Mouse (Mus musculus) kidney, adult 2 months (tissue): ENCODE measurements around the gene Gm8369. TPM values are rescaled to one million over a fixed set of nuclear protein-coding genes. Genes with fewer than 3 reads are reported as not detected.
"Not testable (repeated sequence)": the region's sequence is repeated elsewhere in the genome, so short reads cannot be mapped to it uniquely, and the experiment has no call there.

Experiments
- DNase-seq: peaks from one replicate; pipeline ENCODE4 v3.0.0; 2021
- H3K27ac ChIP-seq: fragments of 200-500 bp; 2 replicates; pipeline ENCODE4 v1.5.1; 2012; ENCODE audit warnings: low read depth, low read length, control low read depth, inconsistent platforms; ENCODE audit not compliant: insufficient read depth
- H3K27me3 ChIP-seq: fragments of 200-500 bp; replicated peaks from 2 replicates; pipeline ENCODE4 v1.6.1; 2012; ENCODE audit warnings: mild to moderate bottlenecking, moderate library complexity, low read length, inconsistent platforms; ENCODE audit not compliant: control insufficient read depth, insufficient read depth
- H3K36me3 ChIP-seq: fragments of 200-500 bp; 2 replicates; pipeline ENCODE4 v1.6.1; 2012; ENCODE audit warnings: mild to moderate bottlenecking, moderate library complexity, low read length, inconsistent platforms; ENCODE audit not compliant: control insufficient read depth, insufficient read depth
- H3K4me1 ChIP-seq: fragments of 200-500 bp; 2 replicates; pipeline ENCODE4 v1.6.1; 2011; ENCODE audit warnings: low read length; ENCODE audit not compliant: control insufficient read depth, insufficient read depth
- H3K4me3 ChIP-seq: fragments of 200-500 bp; 2 replicates; pipeline ENCODE4 v1.5.1; 2011; ENCODE audit warnings: mild to moderate bottlenecking, low read depth, low read length, control low read depth; ENCODE audit not compliant: insufficient read depth
- CTCF ChIP-seq: fragments of 200-500 bp; conservative IDR thresholded peaks from 2 replicates; pipeline ENCODE4 v1.5.1; 2011; ENCODE audit warnings: low read depth, mild to moderate bottlenecking, control low read depth, low read length, moderate library complexity, mixed read lengths; ENCODE audit not compliant: insufficient read depth, insufficient read length
- POLR2A ChIP-seq: fragments of 200-500 bp; IDR thresholded peaks from one replicate; pipeline ENCODE4 v1.6.1; 2011; ENCODE audit warnings: low read depth, low read length, control low read depth
- WGBS: fragments of 180-500 bp; shearing (Covaris S2); methylation state at CpG from one replicate; pipeline ENCODE4 v1.1.7; 2018; 5-methylcytosine and 5-hydroxymethylcytosine counted together
- polyA plus RNA-seq: library from polyadenylated mRNA; depleted of rRNA; stranded (reverse); fragments of >200 nt; gene quantifications from 2 replicates; pipeline ENCODE4 v1.2.3, GENCODE M21; 2012; rRNA removed

Gene Gm8369
- polyA plus RNA-seq, 1 experiment = 3.0 TPM

DNA sequence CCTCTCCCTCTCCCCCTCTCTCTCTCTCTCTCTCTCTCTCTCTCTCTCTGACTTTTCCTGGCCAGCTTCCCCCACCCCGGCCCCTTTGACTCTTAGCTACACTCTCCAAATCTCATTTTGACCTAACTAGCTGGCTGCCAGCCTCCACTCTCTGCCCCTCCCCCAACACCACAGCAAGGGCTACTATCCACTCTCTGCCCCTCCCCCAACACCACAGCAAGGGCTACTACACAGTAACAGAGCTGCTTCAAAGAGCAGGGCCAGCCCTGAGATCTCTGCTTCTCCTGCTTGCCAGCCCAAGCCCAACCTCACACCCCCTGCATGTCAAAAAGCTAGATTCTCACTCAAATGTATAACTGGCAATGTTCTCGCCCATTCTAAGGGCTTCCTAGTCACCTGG, 51.6 kb downstream of the Gm8369 start:
- H3K4me1 ChIP-seq = no peaks in the 10 kb centered on the region
- H3K36me3 ChIP-seq = no peaks in the 10 kb centered on the region
- DNase-seq = no peak
- no peak overlapping the region for H3K27ac ChIP-seq
- no peak overlapping the region for H3K4me3 ChIP-seq
- 30% methylated on average over 2 of the region's 2 CpGs for WGBS
- H3K27me3 ChIP-seq = no peaks in the 10 kb centered on the region
- TF ChIP-seq CTCF (no peak), POLR2A (no peak)

DNA sequence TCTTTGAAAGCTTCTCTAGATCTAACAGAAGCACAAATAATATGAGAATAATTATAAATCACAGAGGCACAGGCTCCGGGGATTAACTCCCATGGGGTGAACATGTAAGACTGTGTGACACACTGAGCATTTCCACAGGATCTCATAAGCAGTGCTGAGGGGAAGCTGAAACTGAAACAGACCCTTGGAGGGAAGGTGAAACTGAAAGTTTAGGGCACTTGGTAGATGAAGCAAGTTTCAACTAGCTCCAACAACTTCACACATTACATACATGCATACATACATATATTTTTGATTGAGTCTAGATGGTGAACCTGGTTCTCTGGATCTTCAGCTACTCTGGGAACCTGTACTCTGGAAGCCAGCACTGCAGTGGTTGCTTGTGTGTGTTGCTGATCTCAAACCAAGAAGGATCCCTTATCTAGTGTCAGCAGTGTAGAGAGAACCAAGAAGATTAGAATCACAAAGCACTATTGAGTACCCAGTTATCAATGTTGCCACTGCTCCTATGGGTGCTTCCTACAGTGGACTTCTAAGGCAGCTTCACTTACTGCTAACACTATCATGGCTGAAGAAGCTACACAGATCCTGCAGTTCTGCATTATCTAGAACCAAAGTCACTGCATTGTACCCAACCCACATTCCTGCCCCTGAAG, 54.6 kb downstream of the Gm8369 start:
- H3K4me3 ChIP-seq, H3K27ac ChIP-seq, H3K4me1 ChIP-seq, H3K36me3 ChIP-seq, H3K27me3 ChIP-seq: not testable (repeated sequence)
- peak; percentile 8 for DNase-seq
- 78% methylated on average over 1 of the region's 1 CpGs for WGBS

DNA sequence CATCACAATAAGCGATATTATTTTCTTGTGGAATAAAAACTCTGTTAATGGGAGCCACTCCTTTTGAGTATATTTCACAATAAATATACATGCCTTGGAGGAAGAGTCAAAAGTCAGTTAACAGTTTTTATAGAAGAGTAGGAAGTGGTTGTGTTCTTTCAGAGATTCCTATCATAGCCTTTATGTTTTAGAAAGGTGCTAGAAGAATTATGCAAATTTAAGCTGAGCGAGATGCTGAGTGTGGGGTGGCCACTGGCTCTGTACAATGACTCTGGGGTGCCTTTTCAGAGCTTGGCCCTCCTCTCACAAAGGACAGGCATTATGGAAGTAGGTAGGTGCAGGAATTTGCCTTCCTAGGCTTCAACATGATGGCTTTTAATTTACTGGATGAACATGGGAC, 58.6 kb downstream of the Gm8369 start:
- not testable (repeated sequence) for DNase-seq, H3K36me3 ChIP-seq, H3K27ac ChIP-seq, H3K27me3 ChIP-seq, H3K4me3 ChIP-seq, H3K4me1 ChIP-seq
- 85% methylated on average over 2 of the region's 2 CpGs for WGBS

DNA sequence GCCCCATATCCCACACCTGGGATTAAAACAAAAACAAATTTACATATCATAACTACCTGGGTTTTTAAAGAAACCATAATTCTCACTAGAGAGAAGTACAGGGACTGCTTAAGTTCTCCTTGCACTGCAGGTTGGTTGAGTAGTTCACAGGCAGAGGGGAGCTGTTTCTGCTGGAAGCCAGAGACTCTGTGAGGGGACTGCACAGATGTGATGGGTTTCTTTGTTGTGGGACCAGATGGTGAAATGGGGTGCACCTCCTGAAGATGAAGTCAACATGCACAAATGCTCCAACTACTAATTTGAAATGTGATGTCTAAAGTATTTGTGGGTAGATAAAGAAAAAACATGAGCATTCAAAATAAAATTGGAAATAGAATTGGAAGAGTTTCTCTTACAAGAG, 62.2 kb downstream of the Gm8369 start:
- no peak overlapping the region for H3K27ac ChIP-seq
- H3K4me3 ChIP-seq = no peak overlapping the region
- H3K27me3 ChIP-seq = no peaks in the 10 kb centered on the region
- TF ChIP-seq CTCF = no peak
- no peak for TF ChIP-seq POLR2A
- H3K36me3 ChIP-seq = no peaks in the 10 kb centered on the region
- no peaks in the 10 kb centered on the region for H3K4me1 ChIP-seq
- no peak for DNase-seq

DNA sequence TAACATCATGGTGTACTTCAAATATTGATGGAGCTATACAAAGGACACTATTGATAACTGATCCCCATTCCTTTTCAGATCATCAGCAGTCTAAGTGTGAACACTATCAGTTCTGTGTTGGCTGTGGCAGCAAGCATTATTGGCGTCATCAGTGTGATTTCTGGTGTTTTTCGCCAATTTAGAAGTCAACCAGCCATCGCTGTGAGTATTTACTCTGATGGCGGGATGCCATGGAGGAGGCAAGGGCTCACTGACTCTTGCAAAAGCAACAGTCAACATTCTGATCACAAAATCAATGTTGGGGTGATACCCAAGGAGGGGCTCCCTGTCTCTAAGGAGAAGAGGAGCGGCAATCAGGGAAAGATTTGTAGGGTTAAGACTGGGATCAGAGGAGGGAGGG, 69.0 kb downstream of the Gm8369 start:
- no peaks in the 10 kb centered on the region for H3K36me3 ChIP-seq
- H3K27me3 ChIP-seq = no peaks in the 10 kb centered on the region
- H3K4me3 ChIP-seq = no peak overlapping the region
- no peak for DNase-seq
- H3K4me1 ChIP-seq = no peaks in the 10 kb centered on the region
- H3K27ac ChIP-seq = no peak overlapping the region
- WGBS = 89% methylated on average over 5 of the region's 5 CpGs
- TF ChIP-seq CTCF (no peak), POLR2A (no peak)

DNA sequence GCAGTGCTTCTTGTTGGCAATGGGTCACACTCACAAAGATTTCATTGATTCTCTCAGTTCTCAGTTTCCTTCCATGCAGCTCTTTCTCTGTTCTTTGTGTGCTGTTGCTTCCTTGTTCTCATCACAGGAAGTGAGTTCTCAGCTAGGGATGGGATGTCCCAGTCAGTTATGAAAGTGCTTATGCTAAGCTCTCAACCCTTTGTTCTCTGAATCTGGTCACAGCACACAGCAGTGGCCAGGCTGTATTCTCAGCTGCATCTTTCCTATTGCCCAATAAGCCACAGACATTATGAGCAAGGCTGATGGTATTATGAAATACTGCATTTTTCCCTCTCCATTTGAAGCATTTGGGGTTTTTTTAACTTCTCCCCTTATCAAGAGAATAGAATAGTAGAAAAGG, 73.8 kb downstream of the Gm8369 start:
- not testable (repeated sequence) for H3K36me3 ChIP-seq

More for the DNA sequence above, 73.8 kb downstream of the Gm8369 start:
- H3K27ac ChIP-seq, H3K4me3 ChIP-seq, H3K27me3 ChIP-seq, H3K4me1 ChIP-seq, DNase-seq: not testable (repeated sequence)

Other genes starting within 250 kb of the Gm8369 start
- 0.07 and 1.9 TPM in 2 replicates for gene Ms4a1, start 219.7 kb upstream of the Gm8369 start, polyA plus RNA-seq
- not detected in 2 replicates for gene Ms4a5, start 202.1 kb upstream of the Gm8369 start, polyA plus RNA-seq
- 0.08 TPM in 2 replicates for gene Ms4a14, start 171.5 kb upstream of the Gm8369 start, polyA plus RNA-seq
- gene Ms4a7, start 149.8 kb upstream of the Gm8369 start, polyA plus RNA-seq = 1.2 and 2.0 TPM in 2 replicates
- 0.09 TPM in 1 of 2 replicates, not detected in the other for gene Ms4a4a, start 110.4 kb upstream of the Gm8369 start, polyA plus RNA-seq
- 0.24 and 1.7 TPM in 2 replicates for gene Ms4a4c, start 81.2 kb upstream of the Gm8369 start, polyA plus RNA-seq
- 1.4 and 12.3 TPM in 2 replicates for gene Ms4a4b, start 42.4 kb upstream of the Gm8369 start, polyA plus RNA-seq
- 1.7 and 3.0 TPM in 2 replicates for gene Ms4a6c, start 16.6 kb upstream of the Gm8369 start, polyA plus RNA-seq
- 1.3 and 6.8 TPM in 2 replicates for gene Ms4a6b, start 30.6 kb downstream of the Gm8369 start, polyA plus RNA-seq
- 2.5 and 2.8 TPM in 2 replicates for gene Ms4a4d, start 50.9 kb downstream of the Gm8369 start, polyA plus RNA-seq
- 0.64 and 0.94 TPM in 2 replicates for gene Ms4a6d, start 118.9 kb downstream of the Gm8369 start, polyA plus RNA-seq
- 0.23 and 0.42 TPM in 2 replicates for gene Ms4a2, start 137.8 kb downstream of the Gm8369 start, polyA plus RNA-seq
- not detected in 2 replicates for gene Ms4a3, start 154.9 kb downstream of the Gm8369 start, polyA plus RNA-seq
- not detected in 2 replicates for gene Oosp2, start 174.6 kb downstream of the Gm8369 start, polyA plus RNA-seq
- gene Oosp1, start 205.2 kb downstream of the Gm8369 start, polyA plus RNA-seq = not detected in 2 replicates
- not detected in 2 replicates for gene Oosp3, start 211.1 kb downstream of the Gm8369 start, polyA plus RNA-seq